Mouse (Mus musculus) spleen, adult 2 months (tissue): ENCODE measurements at regions not wholly inside any gene's neighbourhood (a gene's known extent, or its start where the extent isn't known, plus 50 kb on each side); places are given as distances from the start of the nearest gene placed in this dataset.

Experiments
- CTCF ChIP-seq: fragments of 200-500 bp; IDR thresholded peaks from 2 replicates; pipeline ENCODE4 v1.5.1; 2011; ENCODE audit warnings: mild to moderate bottlenecking, inconsistent platforms; ENCODE audit not compliant: insufficient read depth, insufficient read length, insufficient replicate concordance; ENCODE audit errors: extremely low read depth
- POLR2A ChIP-seq: fragments of 200-500 bp; IDR thresholded peaks from 2 replicates; pipeline ENCODE4 v1.6.1; 2011; ENCODE audit warnings: low read depth, low read length, inconsistent platforms

DNA sequence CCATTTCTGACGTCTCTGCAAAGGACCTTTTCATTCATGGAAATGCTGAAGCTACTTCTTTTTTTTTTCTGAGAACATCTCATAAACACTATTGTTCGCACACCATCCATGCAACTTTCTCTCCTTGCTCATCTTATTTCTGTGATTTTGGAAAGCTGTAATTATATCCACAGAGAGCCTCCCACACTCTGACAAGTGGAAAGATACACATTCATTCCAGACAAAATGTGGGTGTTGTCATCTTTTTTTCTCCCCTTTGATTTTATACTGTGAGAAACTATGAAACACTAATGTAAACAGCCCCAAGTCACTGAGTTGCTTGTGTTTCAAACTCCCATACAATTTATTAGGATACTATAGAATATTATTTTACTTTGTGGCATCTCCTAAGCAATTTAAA is 129.6 kb upstream of the Galnt5 start:
- TF ChIP-seq POLR2A, result no peak
- TF ChIP-seq CTCF, result no peak
